Mouse (Mus musculus): ENCODE data around the gene Entpd1.

Entpd1 gene

DNA sequence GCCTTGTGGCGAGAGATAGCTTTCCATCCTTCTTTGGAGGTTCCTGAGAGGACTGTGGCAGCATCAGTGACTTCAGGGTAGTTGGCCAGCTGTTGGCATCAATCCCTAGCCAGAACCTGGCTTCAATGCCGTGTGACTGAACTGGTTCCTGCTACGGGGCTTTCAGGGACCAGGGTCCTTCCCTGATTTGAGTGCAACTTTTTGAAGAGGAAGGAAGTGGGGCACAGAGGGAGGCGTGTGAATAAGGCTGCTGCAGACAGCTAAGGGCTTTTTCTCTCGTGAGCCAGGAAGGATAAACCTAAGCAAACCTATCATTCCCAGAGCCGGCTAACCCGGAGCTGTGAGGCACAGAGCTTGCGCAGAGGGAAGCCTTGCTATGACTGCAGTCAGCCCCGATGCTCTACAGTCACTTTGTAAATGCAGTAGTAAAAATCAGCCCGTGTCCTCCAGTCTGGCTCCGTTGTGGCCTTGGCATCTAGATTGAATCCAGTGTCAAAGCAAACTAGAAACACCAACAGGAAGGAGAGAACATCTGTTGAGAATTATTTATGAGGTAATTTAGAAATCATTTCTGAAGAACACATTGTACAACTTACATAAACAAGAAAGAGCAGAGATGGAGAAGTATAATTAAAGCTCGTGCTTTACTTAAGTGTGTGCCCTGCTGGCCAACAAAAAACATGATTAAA lies 116.7 kb downstream of the Entpd1 start:
- no peak for DNase-seq

DNA sequence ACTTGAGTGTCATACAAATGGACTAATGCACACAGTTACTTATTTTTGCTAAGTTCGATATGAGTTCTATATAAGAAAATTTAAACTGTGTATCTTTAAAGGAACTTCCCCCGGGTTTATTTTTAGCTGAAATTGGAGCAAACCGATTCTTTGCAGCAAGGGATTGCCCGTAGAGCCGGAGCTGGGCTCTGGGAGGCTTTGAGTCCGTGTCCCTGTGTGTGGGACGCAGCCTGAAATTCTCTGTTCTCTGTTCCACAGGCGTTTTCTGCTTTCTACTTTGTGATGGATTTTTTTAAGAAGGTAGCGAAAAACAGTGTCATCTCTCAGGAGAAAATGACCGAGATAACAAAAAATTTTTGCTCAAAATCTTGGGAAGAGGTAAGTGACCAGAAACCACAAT lies 121.2 kb downstream of the Entpd1 start:
- DNase-seq: no peak

DNA sequence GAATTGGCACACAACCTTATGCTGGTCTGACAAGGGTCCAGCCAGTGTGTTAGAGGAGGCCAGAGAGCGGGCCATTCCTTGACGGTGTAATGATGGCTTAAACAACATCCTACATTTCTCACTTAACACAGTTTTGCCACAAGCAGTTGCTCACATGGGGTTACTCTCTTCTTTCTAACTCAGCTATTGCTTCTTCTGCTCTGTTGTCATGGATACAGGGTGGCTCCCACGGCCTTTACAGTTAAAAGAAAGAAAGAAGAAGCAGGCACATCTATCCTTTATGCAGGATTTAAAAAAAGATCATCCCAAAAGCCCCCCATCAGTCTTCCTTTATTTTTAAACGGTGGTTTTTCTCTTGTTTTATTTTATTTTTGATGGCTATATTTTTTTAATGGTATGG lies 121.7 kb downstream of the Entpd1 start:
- DNase-seq: no peak

DNA sequence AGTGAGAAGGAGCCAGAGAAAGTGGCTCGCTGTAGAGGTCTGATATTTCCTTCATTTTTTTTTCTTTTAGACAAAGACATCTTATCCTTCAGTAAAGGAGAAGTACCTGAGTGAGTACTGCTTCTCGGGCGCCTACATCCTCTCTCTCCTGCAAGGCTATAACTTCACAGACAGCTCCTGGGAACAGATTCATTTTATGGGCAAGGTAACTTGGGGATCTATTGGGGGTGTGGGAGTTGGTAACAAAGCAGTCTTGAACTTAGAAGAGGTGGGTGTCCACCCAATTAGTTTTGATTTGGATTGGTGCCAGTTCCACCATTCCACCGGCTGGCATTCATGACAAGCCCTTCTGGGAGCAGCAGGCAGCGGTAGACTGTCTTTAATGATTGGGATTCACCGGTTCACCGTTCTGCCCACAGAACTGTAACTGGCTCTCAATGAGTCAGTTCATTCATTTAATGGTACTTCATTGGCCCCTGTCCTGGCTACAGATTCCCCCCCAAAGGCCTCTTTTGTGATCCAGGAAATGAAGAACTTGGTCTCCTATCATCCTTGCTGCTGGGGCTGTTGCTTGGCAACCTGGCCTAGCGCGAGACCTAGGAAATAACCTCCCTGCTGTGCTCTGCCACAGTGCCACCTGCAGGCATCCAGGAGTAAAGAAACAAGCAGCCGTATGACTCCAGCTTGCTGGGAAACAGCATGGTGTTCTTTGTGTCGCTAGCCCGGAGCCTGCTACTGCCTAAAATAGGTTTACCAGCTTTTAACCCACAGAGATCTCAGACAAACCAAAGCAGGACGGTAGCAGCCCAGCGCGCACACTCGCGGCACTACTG lies 124.7 kb downstream of the Entpd1 start:
- DNase-seq: peak; percentile 47

DNA sequence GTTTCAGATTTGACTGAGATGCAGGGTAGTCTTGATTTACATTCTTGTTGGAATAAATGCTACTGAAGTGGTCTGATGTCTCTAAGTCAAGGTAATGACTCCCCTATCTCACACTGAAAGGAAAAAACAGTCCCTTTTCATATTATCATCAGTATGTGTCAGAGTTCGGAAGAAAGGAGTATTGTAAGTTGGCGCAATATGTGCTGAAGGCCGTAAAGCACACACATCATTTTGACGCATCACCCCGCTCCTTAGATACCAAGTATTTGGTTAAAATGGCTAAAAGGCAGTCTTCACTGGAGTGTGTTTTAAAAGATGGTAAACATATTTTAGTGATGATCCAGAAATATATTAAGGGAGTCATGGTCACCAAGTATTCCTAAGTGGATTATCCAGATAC lies 125.4 kb downstream of the Entpd1 start:
- no peak for DNase-seq

DNA sequence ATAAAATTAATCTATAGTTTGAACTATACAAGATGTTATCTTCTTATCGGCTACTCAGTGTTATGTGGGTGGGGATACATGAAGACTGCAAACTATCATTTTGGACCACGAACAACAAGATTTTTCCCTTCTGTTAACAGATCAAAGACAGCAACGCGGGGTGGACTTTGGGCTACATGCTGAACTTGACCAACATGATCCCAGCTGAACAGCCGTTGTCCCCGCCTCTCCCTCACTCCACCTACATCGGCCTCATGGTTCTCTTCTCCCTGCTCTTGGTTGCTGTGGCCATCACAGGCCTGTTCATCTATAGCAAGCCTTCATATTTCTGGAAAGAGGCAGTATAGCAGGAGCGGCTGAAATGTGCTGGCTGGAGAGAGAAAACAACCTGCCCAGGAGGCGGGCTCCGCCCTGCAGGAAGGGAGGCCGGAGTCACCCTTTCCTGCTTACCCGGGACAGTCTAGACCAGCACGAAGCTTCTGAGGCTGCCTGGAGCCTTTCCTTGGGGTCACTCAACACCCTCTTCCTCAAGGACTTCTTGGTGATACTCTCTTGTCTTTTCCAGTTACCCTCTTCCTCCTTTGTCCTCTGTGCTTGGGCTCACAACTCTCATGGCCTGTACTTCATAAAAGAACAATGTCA lies 126.6 kb downstream of the Entpd1 start:
- DNase-seq: no peak

DNA sequence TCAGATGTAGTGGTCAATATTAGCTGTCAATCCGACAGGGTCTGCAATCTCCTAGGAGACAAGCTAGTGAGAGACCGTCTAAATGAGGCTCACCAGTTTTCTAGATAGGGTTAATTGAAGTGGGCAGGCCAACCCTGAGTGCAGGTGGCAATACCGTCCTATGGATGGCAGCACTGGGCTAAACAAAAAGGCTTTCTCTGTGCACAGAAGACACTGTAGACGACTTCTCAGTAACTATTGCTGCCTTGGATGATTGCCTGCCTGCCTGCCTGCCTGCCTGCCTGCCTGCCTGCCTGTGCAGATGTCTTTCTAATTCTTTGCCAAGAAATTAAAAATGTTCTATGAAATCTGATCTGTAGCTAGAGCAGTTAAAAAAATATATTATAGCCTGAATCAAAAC lies 134.4 kb downstream of the Entpd1 start:
- DNase-seq: no peak

DNA sequence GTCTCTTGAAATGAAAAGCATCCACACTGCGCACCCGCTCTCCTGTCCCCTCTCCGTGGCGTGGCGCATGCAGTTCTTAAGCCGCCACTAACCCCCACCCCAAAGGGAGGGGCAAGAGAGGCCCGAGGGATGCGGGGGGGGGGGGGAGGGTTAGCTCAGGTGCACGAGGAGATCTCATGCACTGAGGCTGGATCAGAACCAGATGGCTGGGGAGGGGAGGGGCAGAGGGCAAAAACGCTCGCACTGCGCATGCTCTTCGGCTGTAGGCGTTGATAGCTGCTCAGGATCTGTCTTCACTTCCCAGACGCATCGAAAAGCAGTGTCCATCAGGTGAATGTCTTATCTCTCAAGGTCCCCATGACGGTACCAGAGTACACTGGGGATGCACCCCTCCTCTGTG lies 136.4 kb downstream of the Entpd1 start, which contains the start of gene Cc2d2b:
Cc2d2b (plus strand) TSS at position 195 of the 400 bp plus-strand sequence.
- DNase-seq: no peak

DNA sequence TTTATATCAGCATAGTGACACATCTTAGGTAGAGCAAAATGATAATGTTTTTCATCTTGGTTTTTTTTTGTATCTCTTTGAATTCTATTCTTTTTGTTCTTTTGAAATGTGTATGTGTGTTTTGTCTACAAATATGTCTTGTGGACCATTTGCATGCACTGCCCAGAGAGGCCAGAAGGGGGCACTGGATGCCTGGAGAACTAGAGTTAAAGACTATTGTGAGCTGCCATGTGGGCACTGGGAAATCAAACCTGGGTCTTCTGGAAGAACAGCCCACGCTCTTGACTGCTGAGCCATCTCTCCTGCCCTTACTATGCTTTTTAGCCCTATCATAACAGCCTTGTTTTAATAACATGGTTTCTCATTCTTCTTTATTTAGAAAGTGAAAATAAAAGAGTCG lies 142.1 kb downstream of the Entpd1 start:
- DNase-seq: peak; percentile 38

DNA sequence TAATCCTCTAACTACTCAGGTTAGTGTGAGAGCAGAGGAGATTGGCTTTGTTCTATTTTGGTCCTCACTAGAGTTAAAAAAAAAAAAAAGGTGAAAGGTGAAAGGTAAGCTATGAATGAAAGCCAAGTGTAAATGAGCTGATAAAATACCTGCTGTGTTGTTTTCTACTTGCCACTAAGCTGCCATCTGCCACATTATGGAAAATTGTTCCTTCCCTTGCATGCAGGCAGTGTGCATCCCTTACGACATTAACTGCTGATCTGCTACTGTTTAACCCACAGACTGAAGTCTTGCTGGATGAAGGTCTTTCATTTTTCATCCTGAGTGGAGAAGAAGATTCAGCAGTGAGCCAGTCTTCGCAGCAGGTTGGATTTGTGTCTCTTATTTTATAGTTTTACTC lies 147.9 kb downstream of the Entpd1 start:
- no peak for DNase-seq

DNA sequence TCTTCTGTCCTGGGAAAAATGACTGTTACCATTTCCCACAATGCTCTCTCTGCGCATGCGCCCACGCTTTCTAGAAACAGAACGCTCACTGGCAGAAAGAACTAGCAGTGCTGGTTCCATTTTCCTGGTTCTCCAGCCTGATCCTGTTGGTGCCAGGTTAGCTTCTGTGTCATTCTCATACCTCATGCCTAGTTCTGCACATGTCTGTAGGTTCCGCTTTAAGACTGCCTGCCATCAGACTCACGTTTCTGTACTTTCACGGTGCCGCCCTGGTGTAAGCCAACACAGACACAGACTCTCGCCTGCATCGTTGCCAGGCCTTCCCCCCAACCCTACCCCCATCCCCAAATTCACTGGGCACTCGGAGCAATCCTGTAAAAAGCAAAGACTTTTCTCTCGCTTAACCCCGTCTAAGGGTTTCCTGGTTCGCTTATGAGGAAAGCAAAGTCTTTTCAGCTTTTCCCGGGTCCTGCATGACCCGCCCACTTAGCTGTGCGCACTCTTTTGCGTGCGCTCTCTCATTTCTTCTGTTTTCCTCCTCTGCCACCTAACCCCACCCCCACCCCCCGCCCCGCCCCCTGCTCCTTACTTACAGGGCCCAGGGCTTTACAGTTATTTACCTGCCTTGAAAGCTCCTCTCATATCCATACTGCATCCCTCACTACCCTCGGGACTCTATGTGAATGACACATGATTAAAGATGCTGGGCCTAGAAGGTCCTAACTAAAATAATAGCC lies 150.0 kb downstream of the Entpd1 start:
- DNase-seq: peak; percentile 11

DNA sequence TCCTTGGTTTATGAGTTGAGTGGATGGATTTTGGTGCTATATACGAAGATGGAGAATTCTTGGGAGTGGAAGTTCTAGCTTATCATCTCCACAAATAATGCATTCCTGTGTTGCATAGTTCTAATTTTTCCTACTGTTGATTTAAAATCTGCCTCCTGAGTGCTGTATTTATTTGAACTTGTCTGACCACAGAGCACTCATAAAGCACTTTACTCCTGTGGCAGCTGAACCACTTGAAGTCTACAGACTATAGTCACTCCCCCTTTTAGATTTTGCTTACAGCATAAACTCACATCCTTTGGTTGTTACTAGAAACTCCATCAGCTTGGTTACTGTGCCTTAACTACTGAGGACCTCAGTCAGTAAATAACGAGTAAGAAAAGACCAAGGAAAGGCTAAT lies 155.0 kb downstream of the Entpd1 start:
- no peak for DNase-seq

DNA sequence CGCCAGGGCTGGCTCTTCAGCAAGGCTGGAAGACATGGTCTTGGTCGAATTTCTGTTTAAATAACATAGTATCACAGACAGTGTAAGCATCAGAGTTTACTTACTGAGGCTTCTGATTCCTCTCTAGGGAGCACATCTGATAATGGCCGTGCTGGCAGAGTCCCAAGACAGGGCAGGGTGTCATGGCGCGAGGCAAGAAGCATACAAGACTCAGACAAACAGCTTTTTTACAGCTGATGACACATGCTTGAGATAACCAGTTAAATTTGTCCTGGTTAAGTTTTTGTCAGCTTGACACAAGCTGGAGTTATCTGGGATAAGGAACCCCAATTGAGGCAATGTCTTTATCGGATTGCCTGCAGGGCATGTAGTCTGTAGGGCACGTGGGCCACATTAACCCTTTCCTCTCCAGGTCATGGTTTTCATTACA lies 157.2 kb downstream of the Entpd1 start:
- DNase-seq: no peak

DNA sequence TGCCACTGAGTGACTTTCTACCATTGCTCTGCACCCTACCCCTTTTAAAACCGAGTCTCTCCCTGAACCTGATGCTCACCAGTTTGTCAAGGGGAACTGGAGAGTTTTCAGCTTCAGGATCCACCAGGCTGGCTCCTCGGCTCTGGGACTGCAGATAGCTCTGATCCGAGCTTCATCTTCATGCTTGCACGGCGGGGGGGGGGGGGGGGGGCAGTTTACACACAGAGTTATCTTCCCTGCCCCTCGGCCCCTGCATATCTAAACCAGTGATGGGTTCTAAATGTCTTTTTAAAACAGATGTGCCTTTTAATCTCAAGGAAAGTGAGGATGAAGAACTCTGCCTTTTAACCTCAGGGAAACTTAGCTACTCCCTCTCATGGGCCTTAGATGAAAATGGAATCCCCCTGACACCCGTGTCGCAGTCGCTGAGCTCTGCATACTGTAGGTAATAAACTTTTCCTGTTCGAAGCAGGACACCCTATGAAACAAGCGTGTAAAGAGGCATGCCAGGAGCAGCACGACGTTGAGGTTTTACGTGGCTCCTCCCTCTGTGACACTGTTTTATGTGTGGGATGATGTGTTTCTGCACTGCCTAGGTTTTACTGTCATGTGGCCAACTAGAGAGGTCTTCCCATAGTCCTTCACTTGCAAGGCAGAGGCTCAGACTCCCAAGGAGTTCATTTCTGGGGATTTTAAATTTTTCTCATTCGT lies 176.0 kb downstream of the Entpd1 start:
- DNase-seq: no peak

DNA sequence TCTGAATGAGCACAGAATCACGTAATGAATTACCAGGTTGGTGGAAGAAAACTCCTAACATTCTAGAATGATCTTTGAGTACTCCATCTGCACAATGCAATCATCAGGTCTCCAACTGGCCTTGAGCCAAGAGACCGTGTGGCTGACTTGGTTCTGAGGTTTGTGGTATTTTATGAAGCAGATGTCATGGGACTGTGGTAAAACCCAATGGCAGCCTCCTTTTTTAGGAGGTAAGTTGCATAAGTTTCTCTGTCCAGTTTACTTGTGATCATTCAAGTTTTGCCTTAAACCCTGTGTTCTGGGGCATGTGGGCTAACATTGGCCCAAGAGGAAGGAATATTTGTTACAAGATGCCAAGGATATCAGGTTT lies 176.5 kb downstream of the Entpd1 start:
- no peak for DNase-seq
